Mouse (Mus musculus): ENCODE data around the gene Rassf3. TPM values are rescaled to one million over a fixed set of nuclear protein-coding genes. Genes with fewer than 3 reads are reported as not detected.
A peak's percentile ranks its signal among the peaks of the same experiment; 100 is the strongest.

The Rassf3 gene
- polyA plus RNA-seq, 1 experiment, result 20.4 TPM

DNA sequence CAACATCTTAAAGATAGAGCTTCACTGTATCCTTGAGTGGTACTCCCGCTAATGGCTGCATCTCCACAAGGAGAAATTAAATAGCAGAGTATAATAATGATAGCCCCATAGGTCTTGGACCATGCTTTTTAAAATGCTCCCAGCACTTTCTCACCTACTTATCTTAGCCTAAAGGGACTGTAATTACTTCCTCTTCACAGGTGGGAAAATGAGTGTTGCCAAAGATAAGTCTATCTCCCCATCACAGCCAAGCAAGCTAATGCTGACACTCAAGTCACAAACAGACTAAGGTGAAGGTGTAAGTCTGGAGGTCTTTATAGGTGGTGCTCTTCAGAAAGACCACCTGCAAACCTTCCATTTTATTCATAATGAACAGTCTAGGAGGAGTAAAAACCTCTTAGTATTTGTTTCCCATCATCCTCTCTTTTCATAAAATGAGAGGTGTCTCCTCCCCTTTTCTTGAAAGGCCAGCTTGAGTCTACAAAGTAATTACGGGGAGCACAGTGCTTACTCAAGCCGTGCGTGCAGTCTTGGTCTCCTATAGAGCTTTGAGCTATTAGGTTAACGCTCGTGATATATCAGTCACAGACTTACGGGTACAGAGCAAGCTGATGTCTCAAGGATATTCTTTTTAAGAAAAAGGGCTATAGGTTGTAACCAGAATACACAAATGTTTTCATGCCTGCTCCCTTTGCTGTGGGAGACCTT, 16.6 kb upstream of the Rassf3 start:
- DNase-seq (ENCODE audit: low read depth in 1 of 2, low spot score in 2 of 2), result no peak
- no peak for TF ChIP-seq CTCF (IDR thresholded peaks at IDR 0.05; ENCODE audit: extremely low read depth, insufficient read depth, insufficient read length, insufficient replicate concordance)
- TF ChIP-seq POLR2A (IDR thresholded peaks at IDR 0.05; ENCODE audit: low read depth, low read length), result no peak
- H3K27me3 ChIP-seq (ENCODE audit: control insufficient read depth, insufficient read depth, low read length), result no peaks in the 10 kb centered on the region
- no peak overlapping the region for H3K4me3 ChIP-seq (ENCODE audit: extremely low read depth, insufficient read depth, insufficient read length)
- no peaks in the 10 kb centered on the region for H3K36me3 ChIP-seq (ENCODE audit: control insufficient read depth, insufficient read depth, low read length)
- H3K27ac ChIP-seq (ENCODE audit: insufficient read depth, low read length), result no peak overlapping the region
- H3K4me1 ChIP-seq (ENCODE audit: control insufficient read depth, insufficient read depth, insufficient read length), result peaks cover 3% of the 10 kb centered on the region; the same call in 1 of the 2 replicates
- WGBS, result 89% methylated on average over 7 of the region's 7 CpGs

DNA sequence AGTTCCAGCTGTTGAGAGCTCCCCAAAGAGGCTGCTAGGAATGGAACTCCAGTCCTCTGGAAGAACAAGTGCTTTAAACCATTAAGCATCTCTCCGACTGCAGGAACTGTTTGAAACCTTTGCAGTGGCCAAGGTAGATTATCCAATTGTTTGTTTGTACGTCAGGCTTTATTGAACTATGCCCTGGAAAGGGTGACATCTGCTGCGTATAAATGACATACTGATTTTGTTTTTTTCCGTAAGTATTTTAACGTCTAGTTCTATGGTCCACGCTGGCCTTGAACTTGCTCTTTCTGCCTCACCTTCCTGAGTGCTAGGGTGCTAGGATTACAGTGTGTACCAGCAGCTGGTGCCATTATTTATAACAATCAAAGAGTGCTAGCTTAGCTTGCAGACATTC, 13.8 kb upstream of the Rassf3 start:
- H3K36me3 ChIP-seq (ENCODE audit: control insufficient read depth, insufficient read depth, low read length), result no peaks in the 10 kb centered on the region
- WGBS, result 93% methylated on average over 6 of the region's 6 CpGs
- DNase-seq (ENCODE audit: low read depth in 1 of 2, low spot score in 2 of 2), result no peak
- H3K4me1 ChIP-seq (ENCODE audit: control insufficient read depth, insufficient read depth, insufficient read length), result peaks cover 3% of the 10 kb centered on the region; the same call in 1 of the 2 replicates
- H3K4me3 ChIP-seq (ENCODE audit: extremely low read depth, insufficient read depth, insufficient read length), result no peak overlapping the region
- no peaks in the 10 kb centered on the region for H3K27me3 ChIP-seq (ENCODE audit: control insufficient read depth, insufficient read depth, low read length)
- TF ChIP-seq POLR2A (IDR thresholded peaks at IDR 0.05; ENCODE audit: low read depth, low read length) (no peak), CTCF (IDR thresholded peaks at IDR 0.05; ENCODE audit: extremely low read depth, insufficient read depth, insufficient read length, insufficient replicate concordance) (no peak)
- 0 out of 2 replicates have a peak overlapping the region, but pooled peaks have one; percentile 22 for H3K27ac ChIP-seq (ENCODE audit: insufficient read depth, low read length)

DNA sequence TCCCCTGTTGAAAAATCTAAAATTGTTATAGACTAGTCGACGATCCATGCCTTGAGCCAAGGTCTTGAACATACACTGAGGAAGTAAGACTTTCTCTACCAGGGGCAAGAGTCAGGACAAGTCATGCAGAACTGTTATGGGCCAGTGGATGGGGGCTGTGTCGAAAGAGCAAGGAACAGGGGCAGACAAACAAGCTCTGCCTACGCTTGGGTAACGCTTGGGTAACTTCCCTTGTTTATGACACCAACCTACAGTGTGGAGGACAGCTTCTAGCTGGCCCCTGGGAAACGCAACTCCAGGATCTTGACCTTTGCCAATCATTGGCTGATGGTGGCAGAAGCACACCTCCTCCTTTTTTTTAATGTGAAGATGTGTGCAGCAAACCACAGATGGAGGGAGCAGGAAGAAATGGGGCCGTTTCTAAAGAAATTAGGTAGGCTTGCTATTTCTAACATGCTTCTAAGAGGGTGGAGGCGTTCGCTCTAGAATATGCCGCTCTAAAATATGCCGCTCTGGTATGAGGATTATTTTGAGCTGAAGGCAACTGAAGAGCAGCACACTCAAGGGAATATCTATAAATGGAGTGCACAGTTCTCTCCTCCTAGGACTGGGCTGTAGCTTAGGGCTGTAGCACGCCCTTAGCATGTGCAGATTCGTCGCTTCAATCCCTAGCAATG, 12.6 kb upstream of the Rassf3 start:
- 31% methylated on average over 14 of the region's 14 CpGs for WGBS
- Histone ChIP-seq H3K36me3 (ENCODE audit: control insufficient read depth, insufficient read depth, low read length) (no peaks in the 10 kb centered on the region), H3K4me1 (ENCODE audit: control insufficient read depth, insufficient read depth, insufficient read length) (peaks cover 3% of the 10 kb centered on the region; the same call in 1 of the 2 replicates), H3K27me3 (ENCODE audit: control insufficient read depth, insufficient read depth, low read length) (no peaks in the 10 kb centered on the region), H3K27ac (ENCODE audit: insufficient read depth, low read length) (peak overlapping the region; percentile 88), H3K4me3 (ENCODE audit: extremely low read depth, insufficient read depth, insufficient read length) (peak overlapping the region; percentile 49)
- no peak for TF ChIP-seq CTCF (IDR thresholded peaks at IDR 0.05; ENCODE audit: extremely low read depth, insufficient read depth, insufficient read length, insufficient replicate concordance)
- no peak; the same call in 1 of the 2 replicates for TF ChIP-seq POLR2A (IDR thresholded peaks at IDR 0.05; ENCODE audit: low read depth, low read length)
- DNase-seq (ENCODE audit: low read depth in 1 of 2, low spot score in 2 of 2), result peak; percentile 70 to 76

DNA sequence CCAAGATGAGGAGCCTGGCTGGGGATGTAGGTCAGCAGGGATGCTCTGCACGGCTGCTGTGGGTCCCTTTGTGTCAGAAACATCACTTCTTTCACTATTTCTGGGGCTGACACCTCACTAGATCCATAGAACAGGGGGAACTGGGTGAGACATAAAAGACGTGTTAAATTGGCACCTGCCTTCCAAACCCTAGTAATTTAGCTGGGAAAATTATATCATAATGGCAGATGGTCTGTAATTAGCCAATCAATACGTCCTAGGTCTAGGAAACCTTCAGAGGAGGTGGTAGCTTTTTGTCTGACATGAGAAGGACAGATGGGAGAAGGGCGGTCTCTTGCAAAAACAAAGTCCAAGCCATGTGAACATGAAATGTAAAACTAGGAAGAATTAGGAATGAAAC, 11.6 kb upstream of the Rassf3 start:
- no peak for DNase-seq (ENCODE audit: low read depth in 1 of 2, low spot score in 2 of 2)
- Histone ChIP-seq H3K4me3 (ENCODE audit: extremely low read depth, insufficient read depth, insufficient read length) (no peak overlapping the region), H3K4me1 (ENCODE audit: control insufficient read depth, insufficient read depth, insufficient read length) (peaks cover 3% of the 10 kb centered on the region; the same call in 1 of the 2 replicates), H3K27ac (ENCODE audit: insufficient read depth, low read length) (0 out of 2 replicates have a peak overlapping the region, but pooled peaks have one; percentile 80), H3K27me3 (ENCODE audit: control insufficient read depth, insufficient read depth, low read length) (no peaks in the 10 kb centered on the region), H3K36me3 (ENCODE audit: control insufficient read depth, insufficient read depth, low read length) (no peaks in the 10 kb centered on the region)
- no peak for TF ChIP-seq CTCF (IDR thresholded peaks at IDR 0.05; ENCODE audit: extremely low read depth, insufficient read depth, insufficient read length, insufficient replicate concordance)
- TF ChIP-seq POLR2A (IDR thresholded peaks at IDR 0.05; ENCODE audit: low read depth, low read length), result no peak
- whole genome bisulfite sequencing, result 81% methylated on average over 4 of the region's 4 CpGs

DNA sequence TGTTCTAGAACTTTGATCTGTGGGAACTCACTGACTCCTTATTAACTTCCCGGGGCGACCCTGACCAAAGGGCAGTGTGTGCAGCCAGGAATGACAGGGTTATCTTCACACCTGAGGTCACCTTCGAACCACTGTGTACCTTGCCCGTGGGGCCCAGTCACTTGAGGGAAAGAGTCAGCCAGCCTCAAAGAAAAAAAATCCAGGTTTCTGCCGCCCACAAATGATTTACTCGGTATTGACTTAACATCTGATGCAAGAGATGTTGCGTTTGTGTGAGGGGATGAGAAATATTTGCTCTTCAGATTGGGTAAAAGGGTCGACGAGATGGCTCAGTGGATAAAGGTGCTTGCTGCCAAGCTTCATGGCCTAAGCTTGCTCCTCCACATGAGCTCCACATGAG, 10.2 kb upstream of the Rassf3 start:
- Histone ChIP-seq H3K36me3 (ENCODE audit: control insufficient read depth, insufficient read depth, low read length) (no peaks in the 10 kb centered on the region), H3K27me3 (ENCODE audit: control insufficient read depth, insufficient read depth, low read length) (no peaks in the 10 kb centered on the region), H3K27ac (ENCODE audit: insufficient read depth, low read length) (no peak overlapping the region), H3K4me1 (ENCODE audit: control insufficient read depth, insufficient read depth, insufficient read length) (peaks cover 3% of the 10 kb centered on the region; the same call in 1 of the 2 replicates), H3K4me3 (ENCODE audit: extremely low read depth, insufficient read depth, insufficient read length) (no peak overlapping the region)
- no peak for TF ChIP-seq POLR2A (IDR thresholded peaks at IDR 0.05; ENCODE audit: low read depth, low read length)
- no peak for TF ChIP-seq CTCF (IDR thresholded peaks at IDR 0.05; ENCODE audit: extremely low read depth, insufficient read depth, insufficient read length, insufficient replicate concordance)
- no peak for DNase-seq (ENCODE audit: low read depth in 1 of 2, low spot score in 2 of 2)
- 90% methylated on average over 9 of the region's 9 CpGs for WGBS

DNA sequence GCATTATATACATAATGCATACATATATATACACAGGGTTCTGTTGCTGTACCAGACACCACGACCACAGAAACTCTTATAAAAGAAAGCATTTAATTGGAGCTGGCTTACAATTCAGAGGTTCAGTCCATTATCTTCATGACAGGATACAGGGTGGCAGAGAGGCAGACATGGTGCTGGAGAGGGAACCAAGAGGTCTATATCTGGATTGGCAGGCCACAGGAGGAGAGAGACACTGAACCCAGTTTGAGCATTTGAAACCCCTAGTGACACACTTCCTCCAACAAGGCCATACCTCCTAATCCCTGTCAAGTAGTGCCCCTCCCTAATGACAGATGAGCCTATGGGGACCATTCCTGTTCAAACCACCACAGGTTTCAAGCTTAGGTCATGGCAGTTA, 7.2 kb upstream of the Rassf3 start:
- TF ChIP-seq POLR2A (IDR thresholded peaks at IDR 0.05; ENCODE audit: low read depth, low read length), result no peak
- TF ChIP-seq CTCF (IDR thresholded peaks at IDR 0.05; ENCODE audit: extremely low read depth, insufficient read depth, insufficient read length, insufficient replicate concordance), result no peak
- Histone ChIP-seq H3K36me3 (ENCODE audit: control insufficient read depth, insufficient read depth, low read length) (no peaks in the 10 kb centered on the region), H3K27ac (ENCODE audit: insufficient read depth, low read length) (no peak overlapping the region), H3K4me3 (ENCODE audit: extremely low read depth, insufficient read depth, insufficient read length) (no peak overlapping the region), H3K4me1 (ENCODE audit: control insufficient read depth, insufficient read depth, insufficient read length) (peaks cover 3% of the 10 kb centered on the region; the same call in 1 of the 2 replicates), H3K27me3 (ENCODE audit: control insufficient read depth, insufficient read depth, low read length) (no peaks in the 10 kb centered on the region)
- no peak for DNase-seq (ENCODE audit: low read depth in 1 of 2, low spot score in 2 of 2)
- 74% methylated on average over 1 of the region's 1 CpGs for WGBS
